Mouse (Mus musculus) ES-Bruce4 (cell line): Measurements from ENCODE around the gene Zc3h6. TPM values are rescaled to one million over a fixed set of nuclear protein-coding genes. Genes with fewer than 3 reads are reported as not detected.

Experiments used
- H3K27ac ChIP-seq: 2 replicates; pipeline ENCODE4 v1.5.1; 2012; ENCODE audit warnings: low read length, inconsistent platforms; ENCODE audit not compliant: insufficient read depth
- H3K27me3 ChIP-seq: 2 replicates; pipeline ENCODE4 v1.6.1; 2012; ENCODE audit warnings: mild to moderate bottlenecking, low read length, inconsistent platforms; ENCODE audit not compliant: control insufficient read depth, poor library complexity, insufficient read depth, severe bottlenecking
- H3K36me3 ChIP-seq: 2 replicates; pipeline ENCODE4 v1.6.1; 2012; ENCODE audit warnings: inconsistent platforms, mild to moderate bottlenecking, low read length, moderate library complexity; ENCODE audit not compliant: control insufficient read depth, poor library complexity, insufficient read depth, severe bottlenecking
- H3K4me1 ChIP-seq: one replicate; pipeline ENCODE4 v1.8.1; 2011; ENCODE audit warnings: low read length; ENCODE audit not compliant: control insufficient read depth, insufficient read depth
- H3K4me3 ChIP-seq: 2 replicates; pipeline ENCODE4 v1.5.1; 2011; ENCODE audit warnings: low read depth, mild to moderate bottlenecking, low read length
- H3K9ac ChIP-seq: 2 replicates; pipeline ENCODE4 v1.6.1; 2012; ENCODE audit warnings: low read depth, mild to moderate bottlenecking, inconsistent platforms; ENCODE audit not compliant: poor library complexity, severe bottlenecking
- H3K9me3 ChIP-seq: replicated peaks from 2 replicates; pipeline ENCODE4 v1.6.1; 2012; ENCODE audit warnings: mild to moderate bottlenecking, low read length, inconsistent platforms; ENCODE audit not compliant: control insufficient read depth, poor library complexity, insufficient read depth, severe bottlenecking
- CTCF ChIP-seq: IDR thresholded peaks from one replicate; pipeline ENCODE4 v1.8.1; 2011; ENCODE audit warnings: low read depth, low read length
- EP300 ChIP-seq: IDR thresholded peaks from 2 replicates; pipeline ENCODE4 v1.6.1; 2011; ENCODE audit warnings: low read depth, low read length; ENCODE audit not compliant: insufficient read depth
- POLR2A ChIP-seq: IDR thresholded peaks from one replicate; pipeline ENCODE4 v1.8.1; 2011; ENCODE audit warnings: low read length; ENCODE audit not compliant: insufficient read depth
- polyA plus RNA-seq: library from polyadenylated mRNA; stranded (reverse); fragments of >200 nt; gene quantifications from 2 replicates; pipeline ENCODE4 v1.2.4, GENCODE M21; 2011; ENCODE audit warnings: low read depth; ENCODE audit not compliant: missing spikeins, insufficient read depth, insufficient read length

Gene Zc3h6
- polyA plus RNA-seq, 1 experiment = 12.7 TPM

DNA sequence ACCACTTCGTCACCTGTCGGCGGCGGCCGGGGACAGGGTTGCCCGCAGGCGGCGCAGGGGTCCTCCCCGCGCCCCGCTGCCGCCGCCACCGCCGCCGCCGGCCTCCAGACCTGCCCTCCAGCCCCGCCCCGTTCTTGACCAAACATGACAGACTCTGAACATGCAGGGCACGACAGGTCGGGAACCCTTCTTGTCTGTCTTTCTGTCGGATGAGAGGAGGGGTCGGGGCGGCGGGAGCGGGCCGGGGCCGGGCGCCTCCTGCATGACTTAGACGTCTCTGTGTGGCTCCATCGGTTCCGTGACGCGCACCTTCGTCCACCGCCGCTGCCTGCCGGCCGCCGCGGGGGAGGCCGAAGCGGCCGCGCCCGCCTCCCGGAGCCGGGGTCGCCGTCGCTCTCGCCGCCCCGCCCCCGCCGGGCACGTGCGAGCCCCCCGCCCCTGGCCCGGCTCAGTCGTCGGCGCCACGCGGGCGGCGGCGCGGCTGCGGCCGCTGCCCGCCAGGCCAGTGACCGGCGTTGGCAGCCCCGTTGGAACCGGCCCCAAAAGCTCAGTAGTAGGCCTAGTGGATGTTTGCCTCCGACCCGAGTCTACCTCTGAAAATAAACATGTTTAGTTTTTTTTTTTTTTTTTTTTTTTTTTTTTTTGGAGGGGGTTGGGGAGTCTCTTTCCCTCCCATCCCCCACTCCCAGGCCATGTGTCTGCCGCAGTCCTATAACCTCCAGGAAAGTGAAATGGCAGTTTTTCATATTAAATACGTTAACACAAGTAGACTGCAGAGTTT, 649 bp downstream of the Zc3h6 start, which contains the start of gene Gm10762:
Gm10762 (minus strand) TSS at position 65 of the 781 bp plus-strand sequence.
- Histone ChIP-seq H3K9ac (peak within 1 kb of the TSS; percentile 96), H3K36me3 (no peaks in the 10 kb centered on the region), H3K9me3 (no peaks in the 10 kb centered on the region), H3K27ac (peak within 1 kb of the TSS; percentile 87), H3K4me1 (peaks cover 2% of the 10 kb centered on the region), H3K27me3 (no peaks in the 10 kb centered on the region), H3K4me3 (peak within 1 kb of the TSS; percentile 84)
- TF ChIP-seq POLR2A (no peak), EP300 (no peak), CTCF (no peak)

- no peak overlapping the region for H3K27ac ChIP-seq
- no peaks in the 10 kb centered on the region for H3K27me3 ChIP-seq
- H3K4me1 ChIP-seq = peaks cover 2% of the 10 kb centered on the region
- H3K9ac ChIP-seq = peak overlapping the region; percentile 96
- H3K4me3 ChIP-seq = no peak overlapping the region
- no peak for TF ChIP-seq EP300
- no peak for TF ChIP-seq POLR2A
- no peak for TF ChIP-seq CTCF
- no peaks in the 10 kb centered on the region for H3K36me3 ChIP-seq
- no peaks in the 10 kb centered on the region for H3K9me3 ChIP-seq
Observed at GRCm38 (mm10) chr2:128968475-128969083, 1.4 kb downstream of the Zc3h6 start.

DNA sequence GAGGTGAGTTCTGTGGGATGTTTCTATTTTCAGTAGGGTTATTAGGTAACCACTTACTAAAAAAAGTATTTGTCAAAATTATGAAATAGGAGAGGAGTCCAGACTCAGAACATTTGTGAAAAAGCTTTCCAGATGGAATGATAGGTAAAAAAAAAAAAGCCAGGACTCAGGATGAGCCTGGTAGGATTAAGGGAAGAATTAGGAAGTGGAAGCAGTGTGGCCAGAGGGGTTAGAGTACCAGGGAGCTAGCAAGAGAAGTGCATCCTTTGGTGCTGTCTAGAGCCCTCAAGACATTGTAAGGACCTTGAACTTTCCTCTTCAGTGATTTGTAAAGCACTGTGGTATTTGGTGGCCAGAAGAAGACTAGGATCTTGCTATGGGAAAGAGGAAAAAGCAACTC, 5.1 kb downstream of the Zc3h6 start:
- Histone ChIP-seq H3K27ac (no peak overlapping the region), H3K9me3 (no peaks in the 10 kb centered on the region), H3K4me3 (no peak overlapping the region), H3K4me1 (peaks cover 2% of the 10 kb centered on the region), H3K9ac (no peak overlapping the region), H3K36me3 (no peaks in the 10 kb centered on the region), H3K27me3 (no peaks in the 10 kb centered on the region)
- TF ChIP-seq POLR2A (no peak), EP300 (no peak), CTCF (no peak)

DNA sequence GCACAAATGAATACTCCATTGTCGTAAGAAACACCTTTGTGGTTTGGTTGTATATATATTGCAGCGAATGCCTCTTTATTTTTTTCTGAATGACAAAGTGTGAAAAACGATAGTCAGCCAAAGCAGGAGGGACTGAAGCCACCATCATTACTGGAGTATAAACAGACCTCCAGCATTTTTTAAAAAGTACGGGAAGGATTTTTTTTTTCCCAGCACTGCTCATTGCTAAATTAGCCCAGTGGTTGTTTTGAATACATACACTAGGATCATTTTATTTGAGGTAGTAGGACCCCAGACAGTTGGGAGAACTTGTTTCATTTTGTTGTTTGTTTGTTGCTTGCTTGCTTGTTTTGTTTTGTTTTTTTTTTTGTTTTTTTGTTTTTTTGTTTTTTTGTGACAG, 8.4 kb downstream of the Zc3h6 start:
- no peak overlapping the region for H3K27ac ChIP-seq
- H3K9me3 ChIP-seq = no peaks in the 10 kb centered on the region
- H3K4me1 ChIP-seq = no peaks in the 10 kb centered on the region
- H3K9ac ChIP-seq = no peak overlapping the region
- no peaks in the 10 kb centered on the region for H3K36me3 ChIP-seq
- TF ChIP-seq CTCF = no peak
- TF ChIP-seq POLR2A = no peak
- TF ChIP-seq EP300 = no peak
- H3K27me3 ChIP-seq = no peaks in the 10 kb centered on the region
- no peak overlapping the region for H3K4me3 ChIP-seq

DNA sequence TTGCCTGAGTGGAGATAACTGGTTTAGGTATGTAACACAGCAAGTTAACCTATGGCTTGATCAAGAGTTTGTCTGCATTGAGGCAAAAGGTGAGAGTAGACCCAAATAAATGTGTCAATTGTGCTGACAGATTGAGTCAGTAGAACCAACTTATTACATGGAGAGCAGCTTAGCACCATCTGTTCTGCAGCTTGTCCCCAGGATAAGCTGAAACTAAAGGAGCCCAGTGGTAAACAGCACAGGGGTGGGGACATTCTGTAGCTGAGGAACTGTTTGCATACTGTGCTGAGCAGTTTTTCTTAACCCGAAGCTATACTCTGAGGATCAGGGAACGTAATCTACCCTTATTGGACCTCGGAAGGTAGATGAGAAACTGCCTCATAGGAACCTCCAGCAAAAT, 17.5 kb downstream of the Zc3h6 start:
- Histone ChIP-seq H3K9me3 (no peaks in the 10 kb centered on the region), H3K27me3 (no peaks in the 10 kb centered on the region), H3K36me3 (no peaks in the 10 kb centered on the region), H3K9ac (no peak overlapping the region), H3K4me3 (no peak overlapping the region), H3K27ac (no peak overlapping the region), H3K4me1 (no peaks in the 10 kb centered on the region)
- TF ChIP-seq EP300 (no peak), CTCF (no peak), POLR2A (no peak)

DNA sequence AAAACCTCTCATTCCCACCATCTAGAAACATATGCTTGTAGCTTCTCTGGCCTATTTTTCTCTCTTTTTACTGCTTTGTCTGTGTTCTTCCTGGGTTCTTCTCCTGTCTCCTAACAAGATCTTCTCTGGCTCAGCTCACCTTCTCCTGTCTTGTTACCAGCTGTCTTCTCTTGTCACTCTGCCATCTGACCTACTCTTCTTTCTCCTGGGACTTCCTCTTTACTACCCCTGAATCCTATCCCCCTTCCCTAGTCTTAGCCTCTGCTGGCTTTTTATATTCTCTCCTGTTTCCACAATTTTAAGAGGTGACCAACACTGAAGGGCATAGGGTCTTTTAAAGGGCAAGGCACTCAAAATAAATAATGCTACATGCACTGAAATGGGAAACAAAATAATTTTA, 37.7 kb downstream of the Zc3h6 start:
- H3K27ac ChIP-seq = no peak overlapping the region
- no peak overlapping the region for H3K9ac ChIP-seq
- H3K27me3 ChIP-seq = no peaks in the 10 kb centered on the region
- H3K36me3 ChIP-seq = no peaks in the 10 kb centered on the region
- TF ChIP-seq EP300 (no peak), CTCF (no peak), POLR2A (no peak)
- H3K4me3 ChIP-seq = no peak overlapping the region
- H3K4me1 ChIP-seq = no peaks in the 10 kb centered on the region
- no peaks in the 10 kb centered on the region for H3K9me3 ChIP-seq
